Mouse (Mus musculus): ENCODE results near the gene Bdkrb2.

DNA sequence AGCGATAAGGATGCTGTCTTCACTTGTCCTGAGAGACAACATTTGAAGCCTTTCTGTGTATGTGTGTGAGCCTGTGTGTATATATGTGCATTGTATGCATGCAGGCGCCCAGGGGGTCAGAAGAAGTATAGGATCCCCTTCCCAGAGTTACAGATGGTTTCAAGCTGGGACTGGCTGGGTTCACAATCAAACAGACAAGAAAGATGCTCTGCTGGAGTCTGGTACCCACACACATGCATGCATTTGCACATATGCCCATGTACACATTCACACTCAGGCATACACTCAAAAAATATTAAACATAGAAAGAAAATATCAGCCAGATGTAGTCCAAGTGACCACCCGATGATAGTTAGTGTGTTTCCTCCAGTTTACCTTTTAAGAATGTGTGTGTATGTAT, 20.5 kb upstream of the Bdkrb2 start:
- no peak for TF ChIP-seq GATA1 (IDR thresholded peaks at IDR 0.05; ENCODE audit: borderline replicate concordance, low read length)
- no peak for TF ChIP-seq FLI1 (IDR thresholded peaks at IDR 0.05; ENCODE audit: low read length)

Data from megakaryocyte, embryonic 14.5 days (primary cell).